In the genomic region with DNA sequence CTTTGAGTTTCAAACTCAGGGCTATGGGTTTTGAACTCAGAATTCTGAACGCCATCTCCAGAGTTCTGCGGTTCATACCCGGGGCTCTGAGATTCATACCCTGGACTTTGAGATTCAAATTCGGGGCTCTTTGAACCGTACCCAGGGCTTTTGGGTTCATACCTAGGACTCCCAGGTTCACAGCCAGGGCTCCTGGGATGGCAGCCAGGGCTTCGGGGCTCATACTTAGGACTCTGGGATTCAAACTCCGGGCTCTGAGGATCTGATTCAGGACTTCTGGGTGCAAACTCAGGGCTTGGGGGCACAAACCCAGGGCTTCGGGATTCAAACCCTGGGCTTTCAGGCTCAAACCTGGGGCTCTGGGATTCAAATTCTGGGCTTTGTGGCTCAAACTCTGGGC, we compare ENCODE assay signal across 9 mouse cellular contexts. TPM values are rescaled to one million over a fixed set of nuclear protein-coding genes. Genes with fewer than 3 reads are reported as not detected.
DNase-seq lines count a peak whose midpoint lies in the region; ATAC-seq lines count a peak whose summit lies in the region.
"Had no signal": no experiment of that assay in that cellular context is flagged by ENCODE, and none has a peak within 500 bp of the region (broad histone marks: within the 10 kb centered on the region; RNA-seq: fewer than 3 reads in every experiment).

No protein-coding gene starts in this region.

- peak overlapping the region; percentile 89 for H3K4me3 ChIP-seq in embryonic facial prominence, embryonic 12.5 days
- H3K4me3 ChIP-seq in intestine, embryonic 16.5 days (ENCODE audit: low read length) = peak overlapping the region; percentile 92
- peak overlapping the region; percentile 94 for H3K4me3 ChIP-seq in midbrain, embryonic 11.5 days (ENCODE audit: low read depth, low read length)

- no peak overlapping the region for H3K27ac ChIP-seq in embryonic facial prominence, embryonic 12.5 days
- H3K27ac ChIP-seq in intestine, embryonic 16.5 days (ENCODE audit: low read length) = no peak overlapping the region
- no peak overlapping the region for H3K27ac ChIP-seq in midbrain, embryonic 11.5 days (ENCODE audit: low read depth, low read length)

- peaks cover 12% of the 10 kb centered on the region for H3K4me1 ChIP-seq in embryonic facial prominence, embryonic 12.5 days
- H3K4me1 ChIP-seq in intestine, embryonic 16.5 days (ENCODE audit: control insufficient read depth, insufficient read depth, low read length) = peaks cover 25% of the 10 kb centered on the region
- peaks cover 13% of the 10 kb centered on the region for H3K4me1 ChIP-seq in midbrain, embryonic 11.5 days (ENCODE audit: control insufficient read depth, insufficient read depth, low read length)

- H3K27me3 ChIP-seq in embryonic facial prominence, embryonic 12.5 days = no peaks in the 10 kb centered on the region
- no peaks in the 10 kb centered on the region for H3K27me3 ChIP-seq in intestine, embryonic 16.5 days (replicated peaks; ENCODE audit: control insufficient read depth, insufficient read depth, low read length)
- no peaks in the 10 kb centered on the region for H3K27me3 ChIP-seq in midbrain, embryonic 11.5 days (ENCODE audit: control insufficient read depth, insufficient read depth, low read length)

- ATAC-seq in embryonic facial prominence, embryonic 12.5 days (ENCODE audit: insufficient number of reproducible peaks, insufficient read depth, low FRiP score, low TSS enrichment) = no peak
- ATAC-seq in intestine, embryonic 16.5 days = no peak
- ATAC-seq in midbrain, embryonic 11.5 days (ENCODE audit: low FRiP score) = no peak

- no peaks in the 10 kb centered on the region for H3K9me3 ChIP-seq in embryonic facial prominence, embryonic 12.5 days
- H3K9me3 ChIP-seq in intestine, embryonic 16.5 days (ENCODE audit: control insufficient read depth, low read length) = no peaks in the 10 kb centered on the region
- no peaks in the 10 kb centered on the region for H3K9me3 ChIP-seq in midbrain, embryonic 11.5 days (ENCODE audit: control insufficient read depth, low read length)

- H3K9ac ChIP-seq in embryonic facial prominence, embryonic 12.5 days = peak overlapping the region; percentile 93
- H3K9ac ChIP-seq in intestine, embryonic 16.5 days (ENCODE audit: low read depth, low read length) = peak overlapping the region; percentile 97
- H3K9ac ChIP-seq in midbrain, embryonic 11.5 days (ENCODE audit: low read length) = peak overlapping the region; percentile 92

- H3K4me2 ChIP-seq in embryonic facial prominence, embryonic 12.5 days (replicated peaks) = peak overlapping the region; percentile 67
- H3K4me2 ChIP-seq in intestine, embryonic 16.5 days (ENCODE audit: low read depth, low read length) = peak overlapping the region; percentile 84
- peak overlapping the region; percentile 88 for H3K4me2 ChIP-seq in midbrain, embryonic 11.5 days

- H3K36me3 ChIP-seq in embryonic facial prominence, embryonic 12.5 days = peaks cover 30% of the 10 kb centered on the region
- peaks cover 12% of the 10 kb centered on the region for H3K36me3 ChIP-seq in intestine, embryonic 16.5 days (ENCODE audit: control insufficient read depth, insufficient read depth, low read length)
- no peaks in the 10 kb centered on the region for H3K36me3 ChIP-seq in midbrain, embryonic 11.5 days (ENCODE audit: control insufficient read depth, insufficient read depth, low read length)

- peak; percentile 46 for DNase-seq in cerebellum, adult 9-11 months
- no peak for DNase-seq in cerebellum, adult 9-10 months
- DNase-seq in midbrain, embryonic 11.5 days (ENCODE audit: low spot score, missing footprints) = peak; percentile 51
- DNase-seq in layer of hippocampus, adult 11-12 months (ENCODE audit: low spot score) = no peak
- DNase-seq in gastrocnemius, postnatal 4 days (ENCODE audit: low spot score in 2 of 2) = no peak
- no peak for DNase-seq in urinary bladder, postnatal 10 days (ENCODE audit: low spot score)

- 87% methylated on average over 8 of the region's 8 CpGs for WGBS in embryonic facial prominence, embryonic 12.5 days
- WGBS in intestine, embryonic 16.5 days = 88% methylated on average over 8 of the region's 8 CpGs
- 88% methylated on average over 8 of the region's 8 CpGs for WGBS in midbrain, embryonic 11.5 days

RNA-seq across cellular contexts. Expression of a gene that starts 1.0 kb away (rescaled TPM):
- polyA plus RNA-seq in embryonic facial prominence, embryonic 12.5 days (2016; fragmentation: Nextera tagmentation; extraction: Ambion mirVana) = 22.3 and 22.5 TPM in 2 replicates
- polyA plus RNA-seq in intestine, embryonic 16.5 days (2015; fragmentation: Nextera tagmentation; extraction: Ambion mirVana) = 21.9 and 23.4 TPM in 2 replicates
- 5.8 and 7.5 TPM in 2 replicates for polyA plus RNA-seq in midbrain, embryonic 11.5 days (2014; fragmentation: Nextera tagmentation; extraction: Ambion mirVana)
- 10 to 100 TPM; 32.3 to 36.0 TPM for total RNA-seq in gastrocnemius, postnatal 4 days (2021)

RNA-seq across cellular contexts. Expression of a gene that starts 31.5 kb away (rescaled TPM):
- 9.3 and 10.5 TPM in 2 replicates for polyA plus RNA-seq in embryonic facial prominence, embryonic 12.5 days (2016; fragmentation: Nextera tagmentation; extraction: Ambion mirVana)
- 11.7 and 13.6 TPM in 2 replicates for polyA plus RNA-seq in intestine, embryonic 16.5 days (2015; fragmentation: Nextera tagmentation; extraction: Ambion mirVana)
- 6.4 and 6.5 TPM in 2 replicates for polyA plus RNA-seq in midbrain, embryonic 11.5 days (2014; fragmentation: Nextera tagmentation; extraction: Ambion mirVana)
- 1 to 10 TPM; 4.6 to 6.9 TPM for total RNA-seq in gastrocnemius, postnatal 4 days (2021)

RNA-seq across cellular contexts. Expression of a gene that starts 42.6 kb away (rescaled TPM):
- polyA plus RNA-seq in embryonic facial prominence, embryonic 12.5 days (2016; fragmentation: Nextera tagmentation; extraction: Ambion mirVana) = 6.0 and 6.9 TPM in 2 replicates
- polyA plus RNA-seq in intestine, embryonic 16.5 days (2015; fragmentation: Nextera tagmentation; extraction: Ambion mirVana) = 6.9 and 7.2 TPM in 2 replicates
- 6.1 and 6.5 TPM in 2 replicates for polyA plus RNA-seq in midbrain, embryonic 11.5 days (2014; fragmentation: Nextera tagmentation; extraction: Ambion mirVana)
- total RNA-seq in gastrocnemius, postnatal 4 days (2021) = 1 to 10 TPM; 2.8 to 3.3 TPM

RNA-seq across cellular contexts. Expression of a gene that starts 48.3 kb away (rescaled TPM):
- 0.88 and 0.91 TPM in 2 replicates for polyA plus RNA-seq in embryonic facial prominence, embryonic 12.5 days (2016; fragmentation: Nextera tagmentation; extraction: Ambion mirVana)
- polyA plus RNA-seq in intestine, embryonic 16.5 days (2015; fragmentation: Nextera tagmentation; extraction: Ambion mirVana) = 2.4 and 2.8 TPM in 2 replicates
- 0.63 and 0.69 TPM in 2 replicates for polyA plus RNA-seq in midbrain, embryonic 11.5 days (2014; fragmentation: Nextera tagmentation; extraction: Ambion mirVana)
- 1 to 10 TPM; 1.8 to 2.8 TPM for total RNA-seq in gastrocnemius, postnatal 4 days (2021)

RNA-seq across cellular contexts. Expression of a gene that starts 49.1 kb away (rescaled TPM):
- 6.9 and 7.8 TPM in 2 replicates for polyA plus RNA-seq in embryonic facial prominence, embryonic 12.5 days (2016; fragmentation: Nextera tagmentation; extraction: Ambion mirVana)
- 8.2 and 10.2 TPM in 2 replicates for polyA plus RNA-seq in intestine, embryonic 16.5 days (2015; fragmentation: Nextera tagmentation; extraction: Ambion mirVana)
- 5.0 and 6.4 TPM in 2 replicates for polyA plus RNA-seq in midbrain, embryonic 11.5 days (2014; fragmentation: Nextera tagmentation; extraction: Ambion mirVana)
- 1 to 10 TPM; 4.7 to 5.5 TPM for total RNA-seq in gastrocnemius, postnatal 4 days (2021)
- polyA plus RNA-seq: erythroblast, embryonic 14.5 days had no signal

Comparison
In these comparisons a context has a peak if more than half of its experiments do, and no peak if none do; other contexts are left out.
1. DNase-seq: peak in cerebellum, adult 9-11 months (single experiment) and midbrain, embryonic 11.5 days (single experiment); none in cerebellum, adult 9-10 months (single experiment), layer of hippocampus, adult 11-12 months (single experiment), gastrocnemius, postnatal 4 days (0 of 2) and urinary bladder, postnatal 10 days (single experiment).
2. Peak in every context shown above with its lines, with median percentiles within 50 percentile points of each other: H3K4me2 ChIP-seq, H3K4me3 ChIP-seq and H3K9ac ChIP-seq.